Mouse (Mus musculus): ENCODE measurements at regions not wholly inside any gene's neighbourhood (a gene's known extent, or its start where the extent isn't known, plus 50 kb on each side); places are given as distances from the start of the nearest gene placed in this dataset.

- TF ChIP-seq POLR2A (IDR thresholded peaks at IDR 0.05; ENCODE audit: borderline replicate concordance, extremely low read depth, insufficient read depth, insufficient read length, poor library complexity, severe bottlenecking) (no peak), CTCF (IDR thresholded peaks at IDR 0.05; ENCODE audit: borderline replicate concordance, extremely low read depth, insufficient read depth, insufficient read length) (no peak)
Observed at GRCm38 (mm10) chr1:23254235-23254634, 143.3 kb downstream of the Ogfrl1 start.

Measured in brain, embryonic 14.5 days (tissue).